Mouse (Mus musculus) embryonic facial prominence, embryonic 14.5 days (tissue): ENCODE data around the gene Carmil1. TPM values are rescaled to one million over a fixed set of nuclear protein-coding genes. Genes with fewer than 3 reads are reported as not detected.
A peak's percentile ranks its signal among the peaks of the same experiment; 100 is the strongest.

Experiments
- ATAC-seq: fragments of 200-750 bp; cut with Nextera tagmentation; 2 replicates; pipeline ENCODE4 v1.8.0; 2017; ENCODE audit warnings: low read depth, moderate number of reproducible peaks, moderate TSS enrichment
- DNase-seq: peaks from one replicate; pipeline ENCODE4 v3.0.0-alpha.2; 2015; ENCODE audit warnings: low spot score
- H3K27ac ChIP-seq: fragments of 300-500 bp; sonication (generic); replicated peaks from 2 replicates; pipeline ENCODE4 v1.5.1; 2014; ENCODE audit warnings: low read depth, mild to moderate bottlenecking, low read length, moderate library complexity
- H3K27me3 ChIP-seq: fragments of 300-500 bp; sonication (generic); replicated peaks from 2 replicates; pipeline ENCODE4 v1.6.1; 2014; ENCODE audit warnings: low read length; ENCODE audit not compliant: control insufficient read depth, insufficient read depth
- H3K36me3 ChIP-seq: fragments of 300-500 bp; sonication (generic); 2 replicates; pipeline ENCODE4 v1.6.1; 2014; ENCODE audit warnings: low read length, mixed read lengths; ENCODE audit not compliant: control insufficient read depth, insufficient read depth
- H3K4me1 ChIP-seq: fragments of 300-500 bp; sonication (generic); 2 replicates; pipeline ENCODE4 v1.6.1; 2014; ENCODE audit warnings: antibody characterized with exemption, low read length; ENCODE audit not compliant: control insufficient read depth, insufficient read depth
- H3K4me2 ChIP-seq: fragments of 300-500 bp; sonication (generic); 2 replicates; pipeline ENCODE4 v1.6.1; 2014; ENCODE audit warnings: low read depth, mild to moderate bottlenecking, low read length, moderate library complexity, mixed read lengths
- H3K4me3 ChIP-seq: fragments of 300-500 bp; sonication (generic); 2 replicates; pipeline ENCODE4 v1.5.1; 2014; ENCODE audit warnings: low read depth, mild to moderate bottlenecking, low read length
- H3K9ac ChIP-seq: fragments of 300-500 bp; sonication (generic); 2 replicates; pipeline ENCODE4 v1.6.1; 2014; ENCODE audit warnings: low read depth, mild to moderate bottlenecking, low read length, moderate library complexity, mixed read lengths
- H3K9me3 ChIP-seq: fragments of 300-500 bp; sonication (generic); 2 replicates; pipeline ENCODE4 v1.6.1; 2016; ENCODE audit warnings: low read length; ENCODE audit not compliant: control insufficient read depth
- WGBS: fragments of 180-500 bp; shearing (Covaris S2); extraction: QIAGEN DNeasy Blood & Tissue Kit; methylation state at CpG from one replicate; pipeline ENCODE4 v1.1.7; 2014; 5-methylcytosine and 5-hydroxymethylcytosine counted together
- polyA plus RNA-seq: library from polyadenylated mRNA; unstranded; fragments of >200 nt; fragmentation: Nextera tagmentation; extraction: Ambion mirVana; gene quantifications from 2 replicates; pipeline ENCODE4 v1.2.1, GENCODE M21; 2014

Carmil1 gene
- polyA plus RNA-seq, 1 experiment from 2014 or later = 31.3 TPM

DNA sequence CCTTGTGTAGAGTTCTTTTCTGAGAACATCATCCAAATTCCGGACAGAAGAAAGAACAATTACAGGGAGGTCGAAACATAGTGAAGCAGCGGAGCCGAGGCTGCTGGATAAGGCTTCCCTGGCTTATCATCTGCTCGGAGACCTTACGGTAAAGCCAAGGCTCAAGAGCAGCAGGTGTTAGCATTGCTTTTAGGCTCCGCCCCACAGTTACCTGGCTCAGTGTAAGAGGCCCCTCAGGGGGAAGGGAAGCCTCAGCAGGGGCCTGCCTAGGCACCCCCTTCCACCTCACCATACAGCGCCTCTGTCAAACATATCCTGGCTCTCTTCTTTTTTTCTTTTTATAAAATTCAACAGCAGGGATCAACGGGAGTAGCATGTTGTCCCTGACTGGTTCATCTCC, 286.6 kb downstream of the Carmil1 start:
- ATAC-seq (peak; percentile 57; the same call in 1 of the 2 replicates), DNase-seq (peak; percentile 35)

DNA sequence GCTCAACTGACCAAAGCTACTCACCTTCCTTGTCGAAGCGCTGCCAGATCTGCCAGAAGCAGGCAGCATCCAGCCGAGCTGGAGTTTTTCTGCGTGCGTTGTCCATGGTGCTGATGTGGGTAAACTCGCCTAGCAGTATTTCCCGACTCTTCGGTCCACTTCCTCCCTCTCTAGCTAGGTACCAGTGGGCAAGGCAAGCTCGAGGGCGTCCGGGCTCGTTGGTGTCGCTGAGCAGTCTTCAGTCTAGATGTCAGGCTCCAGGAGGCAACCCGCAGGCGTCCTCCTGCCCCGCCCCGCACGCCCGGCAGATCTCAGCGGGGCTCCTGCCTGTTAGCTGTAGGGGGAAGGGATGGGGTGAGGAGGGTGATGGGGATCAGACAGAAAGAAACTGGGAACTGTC, 289.7 kb downstream of the Carmil1 start, which contains the start of gene Scgn:
Scgn (minus strand) TSS at position 287 of the 400 bp plus-strand sequence.
- Histone ChIP-seq H3K4me2 (peak within 1 kb of the TSS; percentile 16; the same call in 1 of the 2 replicates), H3K4me3 (no peak within 1 kb of the TSS)
- ATAC-seq = no peak

More for the DNA sequence above, 286.6 kb downstream of the Carmil1 start:
- WGBS = 19% methylated on average over 8 of the region's 9 CpGs
- H3K4me2 ChIP-seq = no peak overlapping the region
- H3K27me3 ChIP-seq = peaks cover 27% of the 10 kb centered on the region
- H3K9ac ChIP-seq = no peak overlapping the region
- no peaks in the 10 kb centered on the region for H3K36me3 ChIP-seq
- no peak overlapping the region for H3K27ac ChIP-seq
- H3K4me3 ChIP-seq = no peak overlapping the region
- no peaks in the 10 kb centered on the region for H3K9me3 ChIP-seq
- no peaks in the 10 kb centered on the region for H3K4me1 ChIP-seq

DNA sequence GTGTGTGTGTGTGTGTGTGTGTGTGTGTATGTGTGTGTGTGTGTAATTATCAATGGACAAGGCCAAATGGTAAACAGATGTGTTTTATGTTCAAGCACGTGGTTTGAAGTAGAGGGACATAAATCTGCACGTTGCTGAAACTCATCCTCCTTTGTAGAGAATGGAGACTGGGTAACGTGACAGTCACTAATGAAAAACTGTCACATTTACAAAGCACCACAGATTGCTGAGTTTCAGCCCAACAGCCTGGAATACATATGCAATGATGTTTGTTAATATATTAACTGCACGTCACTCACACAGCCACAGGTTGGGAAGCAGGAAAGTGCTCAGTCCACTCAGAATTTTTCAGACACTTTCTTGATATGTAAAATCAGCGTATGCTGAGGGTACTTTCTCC, 290.1 kb downstream of the Carmil1 start:
- Histone ChIP-seq H3K27me3 (peaks cover 27% of the 10 kb centered on the region), H3K4me2 (no peak overlapping the region), H3K9me3 (no peaks in the 10 kb centered on the region), H3K27ac (no peak overlapping the region), H3K36me3 (no peaks in the 10 kb centered on the region), H3K4me3 (no peak overlapping the region), H3K9ac (no peak overlapping the region), H3K4me1 (no peaks in the 10 kb centered on the region)
- 30% methylated on average over 5 of the region's 5 CpGs for WGBS
- DNase-seq (no peak), ATAC-seq (no peak)

More for the DNA sequence above, 289.7 kb downstream of the Carmil1 start, which contains the start of gene Scgn:
- Histone ChIP-seq H3K9ac (no peak within 1 kb of the TSS), H3K27ac (no peak within 1 kb of the TSS), H3K9me3 (no peaks in the 10 kb centered on the region), H3K4me1 (no peaks in the 10 kb centered on the region), H3K36me3 (no peaks in the 10 kb centered on the region), H3K27me3 (peaks cover 27% of the 10 kb centered on the region)
- DNase-seq = peak; percentile 88
- WGBS = 1% methylated on average over 20 of the region's 20 CpGs

DNA sequence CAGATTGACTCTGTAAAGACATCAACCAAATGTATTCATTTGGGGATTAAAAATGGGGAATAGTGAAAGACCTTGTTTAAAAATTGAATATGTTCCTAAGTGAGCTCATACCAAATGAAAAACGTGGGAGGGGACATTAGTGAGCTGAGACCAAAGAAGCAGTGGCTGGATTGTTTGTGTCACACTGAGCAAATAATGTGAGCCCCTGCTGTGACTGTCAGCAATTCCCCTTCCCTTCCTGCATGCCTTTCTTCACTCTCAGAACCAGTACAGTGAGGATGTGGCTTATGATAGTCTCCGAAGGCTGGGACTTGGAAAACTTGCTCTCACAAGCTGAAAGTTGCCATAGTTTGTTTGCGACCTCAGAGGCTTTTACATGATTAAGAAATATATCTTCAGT, 295.5 kb downstream of the Carmil1 start:
- no peak for ATAC-seq
- Histone ChIP-seq H3K9ac (no peak overlapping the region), H3K36me3 (no peaks in the 10 kb centered on the region), H3K4me2 (no peak overlapping the region), H3K27ac (no peak overlapping the region), H3K27me3 (no peaks in the 10 kb centered on the region; the same call in 1 of the 2 replicates), H3K9me3 (no peaks in the 10 kb centered on the region), H3K4me3 (no peak overlapping the region), H3K4me1 (no peaks in the 10 kb centered on the region)
- DNase-seq = no peak
- 36% methylated on average over 3 of the region's 3 CpGs for WGBS

DNA sequence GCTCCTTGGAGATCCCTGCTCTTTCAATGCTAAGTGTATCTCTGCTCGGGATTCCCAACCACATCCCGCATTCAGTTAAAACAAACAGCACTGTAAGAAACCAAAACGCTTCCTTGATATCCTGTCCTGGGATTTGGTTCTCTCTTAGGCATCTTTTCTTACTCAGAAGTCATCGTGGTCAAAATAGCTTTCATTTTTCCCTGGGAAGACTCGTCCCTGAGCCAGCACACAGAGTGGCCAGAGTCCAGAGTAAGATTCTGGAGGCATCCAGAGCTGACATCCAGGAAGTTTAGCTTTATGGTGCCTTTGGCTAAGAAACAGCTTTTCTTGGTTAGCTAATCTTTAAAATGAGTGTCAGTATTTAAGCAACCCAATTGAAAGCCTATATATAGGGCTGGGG, 308.3 kb downstream of the Carmil1 start:
- H3K4me1 ChIP-seq = no peaks in the 10 kb centered on the region
- no peak for ATAC-seq
- no peak overlapping the region for H3K4me2 ChIP-seq
- no peak overlapping the region for H3K9ac ChIP-seq
- no peaks in the 10 kb centered on the region for H3K36me3 ChIP-seq
- no peaks in the 10 kb centered on the region for H3K9me3 ChIP-seq
- peak; percentile 12 for DNase-seq
- no peak overlapping the region for H3K27ac ChIP-seq
- WGBS = 48% methylated on average over 5 of the region's 5 CpGs
- no peaks in the 10 kb centered on the region for H3K27me3 ChIP-seq
- no peak overlapping the region for H3K4me3 ChIP-seq

- H3K4me3 ChIP-seq = no peak overlapping the region
- no peak overlapping the region for H3K9ac ChIP-seq
- ATAC-seq (no peak), DNase-seq (no peak)
- 59% methylated on average over 2 of the region's 2 CpGs for WGBS
- H3K4me2 ChIP-seq = no peak overlapping the region
- no peaks in the 10 kb centered on the region for H3K36me3 ChIP-seq
- H3K4me1 ChIP-seq = no peaks in the 10 kb centered on the region
- H3K9me3 ChIP-seq = no peaks in the 10 kb centered on the region
- H3K27me3 ChIP-seq = no peaks in the 10 kb centered on the region
- no peak overlapping the region for H3K27ac ChIP-seq
These were observed 308.7 kb downstream of the Carmil1 start for GRCm38 (mm10) chr13:23971870-23972269.

DNA sequence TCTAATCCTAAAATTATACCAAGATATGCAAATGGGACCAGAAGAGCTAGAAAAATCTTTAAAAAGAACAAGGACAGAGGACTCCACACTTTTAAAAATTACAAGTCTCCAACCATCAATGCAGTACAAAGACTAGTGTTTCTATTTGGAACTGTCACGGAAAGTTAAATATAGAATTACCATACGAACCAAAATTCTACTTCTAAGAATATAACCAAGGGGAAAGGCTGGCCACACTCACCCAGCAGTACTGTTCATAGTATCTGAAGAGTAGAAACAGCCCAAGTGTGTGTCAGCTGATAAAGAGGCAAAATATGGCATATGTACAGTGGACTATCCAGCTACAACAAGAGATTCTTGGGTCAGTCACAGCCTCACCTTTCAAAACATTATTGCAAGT, 315.7 kb downstream of the Carmil1 start:
- H3K36me3 ChIP-seq = no peaks in the 10 kb centered on the region
- H3K4me2 ChIP-seq = no peak overlapping the region
- WGBS = 80% methylated on average over 2 of the region's 2 CpGs
- no peak overlapping the region for H3K4me3 ChIP-seq
- no peaks in the 10 kb centered on the region for H3K9me3 ChIP-seq
- DNase-seq = no peak
- H3K9ac ChIP-seq = no peak overlapping the region
- H3K4me1 ChIP-seq = no peaks in the 10 kb centered on the region
- no peaks in the 10 kb centered on the region for H3K27me3 ChIP-seq
- H3K27ac ChIP-seq = no peak overlapping the region
- no peak for ATAC-seq

Other genes starting within 250 kb of the Carmil1 start
- 0.68 and 0.95 TPM in 2 replicates for gene Cmah, start 46.6 kb upstream of the Carmil1 start, polyA plus RNA-seq